In genomic region chr12:84450718-84451646, GRCm38 (mm10) we compare ENCODE assay signal across 8 mouse cellular contexts. TPM values are rescaled to one million over a fixed set of nuclear protein-coding genes. Genes with fewer than 3 reads are reported as not detected.
DNase-seq lines count a peak whose midpoint lies in the region; ATAC-seq lines count a peak whose summit lies in the region.

Gene Aldh6a1, minus strand, starts transcription at chr12:84451004.
Gene Lin52, plus strand, starts transcription at chr12:84451422.

- H3K27ac ChIP-seq in heart, embryonic 10.5 days: peak within 1 kb of the TSS; percentile 80
- peak within 1 kb of the TSS; percentile 83 for H3K27ac ChIP-seq in kidney, embryonic 15.5 days

- peak; percentile 92 to 97 for DNase-seq in B cell, adult 2 months
- peak; percentile 100 for DNase-seq in brain, adult 2 months (ENCODE audit: low read depth, low spot score)
- DNase-seq in heart, embryonic 10.5 days (ENCODE audit: low spot score): peak; percentile 99
- DNase-seq in liver: peak; percentile 98
- peak; percentile 95 to 96 for DNase-seq in spleen, postnatal 4 days (ENCODE audit: low spot score in 2 of 2)

- H3K4me2 ChIP-seq in kidney, embryonic 15.5 days: peak within 1 kb of the TSS; percentile 91

- H3K9me3 ChIP-seq in heart, embryonic 10.5 days: no peaks in the 10 kb centered on the region
- no peaks in the 10 kb centered on the region for H3K9me3 ChIP-seq in kidney, embryonic 15.5 days (replicated peaks)

- 0 out of 2 replicates have a peak, but pooled peaks cover 6% of the 10 kb centered on the region for H3K27me3 ChIP-seq in heart, embryonic 10.5 days (ENCODE audit: insufficient read depth, poor library complexity, severe bottlenecking)
- no peaks in the 10 kb centered on the region for H3K27me3 ChIP-seq in kidney, embryonic 15.5 days

- WGBS in heart, embryonic 10.5 days: under 1% methylated on average over 49 of the region's 49 CpGs
- under 1% methylated on average over 49 of the region's 49 CpGs for WGBS in kidney, embryonic 15.5 days

- peak within 1 kb of the TSS; percentile 59 for H3K9ac ChIP-seq in kidney, embryonic 15.5 days

- no peaks in the 10 kb centered on the region for H3K36me3 ChIP-seq in heart, embryonic 10.5 days
- no peaks in the 10 kb centered on the region for H3K36me3 ChIP-seq in kidney, embryonic 15.5 days

- H3K4me1 ChIP-seq in heart, embryonic 10.5 days: peaks cover 26% of the 10 kb centered on the region; the same call in 1 of the 2 replicates
- peaks cover 21% of the 10 kb centered on the region for H3K4me1 ChIP-seq in kidney, embryonic 15.5 days

- peak; percentile 89 for ATAC-seq in erythroblast, adult 5-6 weeks (replicated peaks; ENCODE audit: low FRiP score, poor library complexity, severe bottlenecking)
- ATAC-seq in kidney, embryonic 15.5 days (replicated peaks; ENCODE audit: low FRiP score): peak; percentile 99
- ATAC-seq in monocyte, adult 5-6 weeks (replicated peaks; ENCODE audit: insufficient number of reproducible peaks, low FRiP score, low TSS enrichment, poor library complexity, severe bottlenecking): peak; percentile 96

- peak within 1 kb of the TSS; percentile 80 for H3K4me3 ChIP-seq in heart, embryonic 10.5 days
- peak within 1 kb of the TSS; percentile 75 for H3K4me3 ChIP-seq in kidney, embryonic 15.5 days (replicated peaks)

RNA-seq across cellular contexts. Expression of gene Aldh6a1, which starts in this region (rescaled TPM):
- total RNA-seq in erythroblast, adult 5-6 weeks (2015; ENCODE audit: low replicate concordance): 3.3 and 13.8 TPM in 2 replicates
- 2.5 and 4.4 TPM in 2 replicates for total RNA-seq in erythroblast, adult 5-6 weeks (2017; ENCODE audit: low replicate concordance)
- polyA plus RNA-seq in heart, embryonic 10.5 days (2016; fragmentation: Nextera tagmentation; extraction: Ambion mirVana): 23.8 and 31.3 TPM in 2 replicates
- 60.7 and 62.8 TPM in 2 replicates for polyA plus RNA-seq in kidney, embryonic 15.5 days (2015; fragmentation: Nextera tagmentation; extraction: Ambion mirVana)
- 3.8 to 6.3 TPM (median 4.5 TPM) in 3 replicates for total RNA-seq in monocyte, adult 5-6 weeks (2017)

RNA-seq across cellular contexts. Expression of gene Lin52, which starts in this region (rescaled TPM):
- total RNA-seq in erythroblast, adult 5-6 weeks (2015; ENCODE audit: low replicate concordance): 29.0 and 38.0 TPM in 2 replicates
- total RNA-seq in erythroblast, adult 5-6 weeks (2017; ENCODE audit: low replicate concordance): 11.7 and 16.3 TPM in 2 replicates
- polyA plus RNA-seq in heart, embryonic 10.5 days (2016; fragmentation: Nextera tagmentation; extraction: Ambion mirVana): 17.7 and 20.5 TPM in 2 replicates
- polyA plus RNA-seq in kidney, embryonic 15.5 days (2015; fragmentation: Nextera tagmentation; extraction: Ambion mirVana): 23.2 and 23.4 TPM in 2 replicates
- total RNA-seq in monocyte, adult 5-6 weeks (2017): 21.2 to 23.0 TPM (median 21.7 TPM) in 3 replicates

Comparison
In these comparisons a context has a peak if more than half of its experiments do, and no peak if none do; other contexts are left out.
1. Peak in every context shown above with its lines: DNase-seq, ATAC-seq, H3K4me3 ChIP-seq and H3K27ac ChIP-seq.